Mouse (Mus musculus) ES-E14 (cell line): Measurements from ENCODE around the gene Gm12394. TPM values are rescaled to one million over a fixed set of nuclear protein-coding genes. Genes with fewer than 3 reads are reported as not detected.
"Not testable (repeated sequence)": the region's sequence is repeated elsewhere in the genome, so short reads cannot be mapped to it uniquely, and the experiment has no call there.

Experiments used
- DNase-seq: peaks from one replicate; pipeline ENCODE4 v3.0.0-alpha.2; 2013; ENCODE audit warnings: low read depth, low spot score
- H3K27ac ChIP-seq: 2 replicates; pipeline ENCODE4 v1.5.1; 2012; ENCODE audit warnings: low read depth, mild to moderate bottlenecking, low read length, moderate library complexity, mixed read lengths; ENCODE audit not compliant: poor library complexity, insufficient read depth, severe bottlenecking
- H3K36me3 ChIP-seq: 2 replicates; pipeline ENCODE4 v1.6.1; 2012; ENCODE audit warnings: mild to moderate bottlenecking, low read length, moderate library complexity, mixed read lengths; ENCODE audit not compliant: control insufficient read depth, poor library complexity, insufficient read depth, severe bottlenecking
- H3K4me1 ChIP-seq, 2 experiments: fragments of 150-350 bp in 1 of 2; sonication (generic) in 1 of 2; 2 replicates each; pipeline ENCODE4 v1.6.1; 2012; ENCODE audit warnings: low read length in 2 of 2, mild to moderate bottlenecking in 1 of 2, mixed read lengths in 1 of 2; ENCODE audit not compliant: control insufficient read depth in 2 of 2, insufficient read depth in 2 of 2, poor library complexity in 1 of 2
- H3K4me3 ChIP-seq, 2 experiments: fragments of 150-350 bp in 1 of 2; sonication (generic) in 1 of 2; 2 replicates each; pipeline ENCODE4 v1.5.1; 2012; ENCODE audit warnings: low read length in 2 of 2, low read depth in 1 of 2, mild to moderate bottlenecking in 1 of 2, mixed read lengths in 1 of 2; ENCODE audit not compliant: insufficient read depth in 1 of 2, poor library complexity in 1 of 2, severe bottlenecking in 1 of 2
- H3K9ac ChIP-seq: 2 replicates; pipeline ENCODE4 v1.6.1; 2012; ENCODE audit warnings: low read depth, mild to moderate bottlenecking, low read length, mixed read lengths; ENCODE audit not compliant: poor library complexity, insufficient read depth, severe bottlenecking
- H3K9me3 ChIP-seq: fragments of 150-350 bp; sonication (generic); 2 replicates; pipeline ENCODE4 v1.6.1; 2012; ENCODE audit warnings: low read depth, mild to moderate bottlenecking, low read length; ENCODE audit not compliant: control insufficient read depth, insufficient read depth
- CHD2 ChIP-seq: IDR thresholded peaks from 2 replicates; pipeline ENCODE4 v1.6.1; 2014; ENCODE audit warnings: mild to moderate bottlenecking, low read depth, low read length, inconsistent platforms
- HCFC1 ChIP-seq: IDR thresholded peaks from 2 replicates; pipeline ENCODE4 v1.6.1; 2012; ENCODE audit warnings: low read length, inconsistent platforms, borderline replicate concordance; ENCODE audit not compliant: insufficient read depth
- MAFK ChIP-seq: IDR thresholded peaks from 2 replicates; pipeline ENCODE4 v1.6.1; 2014; ENCODE audit warnings: mild to moderate bottlenecking, low read depth, low read length, inconsistent platforms; ENCODE audit not compliant: insufficient read depth
- ZC3H11A ChIP-seq: IDR thresholded peaks from 2 replicates; pipeline ENCODE4 v1.6.1; 2012; ENCODE audit warnings: low read depth, mild to moderate bottlenecking, inconsistent platforms, low read length, borderline replicate concordance
- ZNF384 ChIP-seq: IDR thresholded peaks from 2 replicates; pipeline ENCODE4 v1.6.1; 2012; ENCODE audit warnings: low read depth, low read length, inconsistent platforms
- in situ Hi-C, 2 experiments: fragments of 600-800 bp; cut with MboI; formaldehyde crosslinking; loops; one replicate each; pipeline ENCODE4 v1.15.1; 2025; ENCODE audit warnings: low sequenced_read_pairs in 2 of 2, inconsistent platforms in 1 of 2; ENCODE audit not compliant: unreplicated experiment in 2 of 2
- total RNA-seq: library from RNA; depleted of rRNA; stranded (reverse); fragments of 300-350 nt; gene quantifications from 2 replicates; pipeline ENCODE4 v1.2.3, GENCODE M21; 2012

The Gm12394 gene
- total RNA-seq, 1 experiment, result 0.09 TPM

- in situ Hi-C loops, result no loop called here
- Histone ChIP-seq H3K9ac (no peak overlapping the region), H3K4me3 (no peak overlapping the region), H3K36me3 (no peaks in the 10 kb centered on the region), H3K4me1 (peaks cover 2 to 3% of the 10 kb centered on the region in 2 experiments; a peak in 1 of 4 replicates), H3K27ac (no peak overlapping the region), H3K9me3 (no peaks in the 10 kb centered on the region)
- no peak for DNase-seq
- no peak for TF ChIP-seq CHD2
- no peak for TF ChIP-seq HCFC1
- no peak for TF ChIP-seq ZC3H11A
- no peak for TF ChIP-seq MAFK
- no peak for TF ChIP-seq ZNF384
Measured at GRCm38 (mm10) chr4:42870748-42871147, 14.2 kb upstream of the Gm12394 start.

DNA sequence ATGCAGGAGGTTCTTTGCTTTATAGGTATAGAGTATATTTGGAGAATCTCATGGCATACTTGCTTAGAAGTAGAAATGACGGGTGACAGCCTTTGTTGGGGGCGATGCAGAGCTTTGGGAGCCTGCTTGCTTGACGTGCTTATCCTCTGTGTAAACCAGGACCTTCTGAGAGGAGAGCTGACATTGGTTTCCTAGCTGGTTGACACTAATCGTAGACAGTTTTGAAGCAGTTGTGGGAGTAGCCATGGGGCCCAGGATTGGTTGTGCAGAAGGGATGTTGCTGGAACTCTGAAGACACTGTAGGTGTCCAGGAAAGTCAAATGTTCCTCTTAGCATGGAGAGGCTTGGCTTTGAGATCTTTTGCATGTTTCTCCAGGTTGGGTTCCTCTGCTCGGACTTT is 11.6 kb upstream of the Gm12394 start:
- Histone ChIP-seq H3K9me3 (no peaks in the 10 kb centered on the region), H3K4me3 (no peak overlapping the region), H3K9ac (no peak overlapping the region), H3K4me1 (peaks cover 2 to 3% of the 10 kb centered on the region in 2 experiments; a peak in 1 of 4 replicates), H3K27ac (no peak overlapping the region), H3K36me3 (no peaks in the 10 kb centered on the region)
- DNase-seq, result no peak
- TF ChIP-seq ZNF384 (no peak), CHD2 (no peak), MAFK (no peak), ZC3H11A (no peak), HCFC1 (no peak)
- in situ Hi-C loops, result no loop called here

GRCm38 (mm10) chr4:42867390-42867789 is 10.8 kb upstream of the Gm12394 start:
- no peak for TF ChIP-seq ZC3H11A
- TF ChIP-seq ZNF384, result no peak
- TF ChIP-seq CHD2, result no peak
- TF ChIP-seq HCFC1, result no peak
- no peak for TF ChIP-seq MAFK
- no peak for DNase-seq
- H3K27ac ChIP-seq, result no peak overlapping the region
- no peak overlapping the region for H3K4me3 ChIP-seq
- in situ Hi-C loops, result no loop called here
- H3K9ac ChIP-seq, result no peak overlapping the region
- H3K9me3 ChIP-seq, result no peaks in the 10 kb centered on the region
- no peaks in the 10 kb centered on the region for H3K36me3 ChIP-seq
- peaks cover 0 to 3% of the 10 kb centered on the region in 2 experiments; a peak in 1 of 4 replicates for H3K4me1 ChIP-seq

- H3K4me1 ChIP-seq, in situ Hi-C loops, H3K9ac ChIP-seq, H3K4me3 ChIP-seq, H3K9me3 ChIP-seq, DNase-seq, H3K36me3 ChIP-seq, H3K27ac ChIP-seq: not testable (repeated sequence)
Measured at GRCm38 (mm10) chr4:42863487-42863886, 6.9 kb upstream of the Gm12394 start.

GRCm38 (mm10) chr4:42860483-42860882 is 3.9 kb upstream of the Gm12394 start:
- H3K9ac ChIP-seq, in situ Hi-C loops, H3K9me3 ChIP-seq, H3K27ac ChIP-seq, H3K4me1 ChIP-seq, H3K4me3 ChIP-seq, H3K36me3 ChIP-seq, DNase-seq: not testable (repeated sequence)

DNA sequence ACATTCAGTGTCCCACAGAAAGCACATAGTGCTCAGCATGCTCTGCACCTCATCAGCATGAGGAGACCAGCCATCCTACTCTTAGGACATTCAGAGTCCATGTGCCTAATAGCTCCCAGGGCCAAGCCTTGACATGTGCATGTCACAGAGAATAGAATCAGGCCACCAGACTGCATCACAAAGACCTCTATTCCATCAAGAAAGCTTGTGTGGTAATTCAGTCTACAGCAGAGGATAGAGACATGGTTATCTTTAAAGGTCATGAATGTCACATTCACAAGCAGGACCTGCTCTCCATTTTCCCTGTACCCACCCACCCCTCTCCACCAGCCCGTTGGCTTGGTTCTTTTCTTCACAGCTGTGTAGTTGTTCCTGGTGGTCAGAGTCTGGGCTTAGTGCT is 2.8 kb downstream of the Gm12394 start, which contains the start of gene Fam205a1:
Fam205a1 (minus strand) TSS at position 101 of the 400 bp plus-strand sequence.
- H3K4me1 ChIP-seq, H3K4me3 ChIP-seq, H3K27ac ChIP-seq, in situ Hi-C loops, DNase-seq, H3K9ac ChIP-seq, H3K36me3 ChIP-seq, H3K9me3 ChIP-seq: not testable (repeated sequence)

DNA sequence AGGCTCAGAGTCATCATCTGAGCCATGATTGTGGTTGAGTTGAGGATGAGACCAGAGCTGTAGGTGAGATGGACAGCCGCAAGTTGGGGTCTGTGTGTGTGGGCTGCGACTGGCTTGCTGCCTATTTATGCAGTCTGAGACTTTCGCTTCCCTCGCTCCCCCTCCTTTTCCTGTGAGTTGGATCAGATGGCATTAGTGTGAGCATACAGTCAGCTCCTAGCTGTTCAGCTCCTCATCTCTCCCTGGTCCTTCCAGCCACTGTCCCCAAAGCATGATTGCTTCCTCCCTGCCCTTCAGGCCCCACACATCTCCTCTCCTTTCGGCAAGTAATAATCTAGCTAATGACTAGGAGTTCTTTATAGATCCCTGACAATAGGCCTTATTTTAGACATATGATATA is 82.7 kb downstream of the Gm12394 start, which contains the start of gene Ccl21a:
Ccl21a (minus strand) TSS at position 101 of the 400 bp plus-strand sequence.
- H3K27ac ChIP-seq, H3K4me1 ChIP-seq, H3K4me3 ChIP-seq, H3K9ac ChIP-seq, H3K36me3 ChIP-seq, in situ Hi-C loops, H3K9me3 ChIP-seq, DNase-seq: not testable (repeated sequence)
